Mouse (Mus musculus): ENCODE measurements around the gene Olfr394. TPM values are rescaled to one million over a fixed set of nuclear protein-coding genes. Genes with fewer than 3 reads are reported as not detected.
"Not testable (repeated sequence)": the region's sequence is repeated elsewhere in the genome, so short reads cannot be mapped to it uniquely, and the experiment has no call there.

Gene Olfr394
- total RNA-seq (2021) = not detected
- long read RNA-seq, experiment 1 = 0 reads
- long read RNA-seq, experiment 2 = 0 reads

DNA sequence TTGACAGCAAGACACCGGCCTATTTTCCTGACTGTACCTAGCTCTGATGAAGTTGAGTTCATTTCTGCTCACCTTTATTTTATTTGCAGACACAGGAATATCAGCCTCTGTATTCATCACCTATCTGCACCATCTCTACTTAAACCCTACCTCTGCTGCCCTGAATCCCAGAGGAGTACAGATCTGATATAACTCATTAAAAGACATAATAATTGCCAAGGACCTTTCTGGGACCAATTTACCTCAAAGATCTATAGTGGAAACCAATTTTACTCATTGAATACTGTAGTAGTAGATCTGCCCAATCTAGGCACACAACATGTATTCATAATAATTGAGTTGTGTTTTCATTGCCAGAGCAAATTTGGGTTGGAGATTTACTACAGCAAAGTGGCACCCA, at the start of gene Olfr394:
Gene Olfr394, minus strand, starts transcription at position 101 of the 400 bp plus-strand sequence.
- DNase-seq = no peak
- intact Hi-C loops (cut with DNase I) = no loop called here

DNA sequence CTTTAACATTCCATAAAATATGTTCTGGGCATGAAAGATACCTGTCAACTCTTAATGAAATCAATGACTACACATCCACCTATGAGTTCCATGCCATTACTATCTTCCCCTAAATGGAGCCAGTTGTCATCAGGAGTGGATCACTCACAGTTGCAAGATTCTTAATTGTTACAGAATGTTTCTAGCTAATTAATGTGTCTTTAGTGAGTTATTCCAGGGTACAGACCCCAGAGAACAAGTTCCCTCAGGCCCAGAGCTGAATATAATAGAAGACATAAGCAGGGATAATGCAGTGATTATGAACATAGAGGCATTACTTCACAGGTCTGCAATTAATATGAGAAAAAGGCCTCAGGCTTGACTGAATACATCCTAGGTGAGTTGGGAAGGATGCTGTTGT, 45.8 kb upstream of the Olfr394 start, which contains the start of gene Olfr23:
Gene Olfr23, plus strand, starts transcription at position 301 of the 400 bp plus-strand sequence.
- no peak for DNase-seq
- intact Hi-C loops (cut with DNase I) = no loop called here

DNA sequence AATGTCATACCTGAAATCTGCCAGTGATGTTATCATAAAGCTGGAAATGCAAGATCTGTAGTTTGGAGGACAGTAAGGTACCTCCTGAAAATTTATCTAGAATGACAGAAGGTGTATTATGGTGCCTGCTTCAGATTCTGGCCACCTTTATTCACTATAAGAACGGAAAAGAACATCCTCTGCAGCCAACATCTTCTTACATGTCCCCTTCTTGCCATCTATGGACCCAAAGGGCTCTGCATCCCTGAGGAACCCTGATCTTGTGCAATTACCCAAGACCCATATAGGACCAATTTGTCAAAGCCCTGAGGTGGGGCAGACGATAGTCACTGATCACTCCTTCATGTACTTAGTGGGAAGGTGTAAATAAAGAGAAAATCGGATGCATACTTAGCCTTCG, 18.6 kb upstream of the Olfr394 start, which contains the start of gene Olfr395:
Gene Olfr395, minus strand, starts transcription at position 101 of the 400 bp plus-strand sequence.
- intact Hi-C loops (cut with DNase I); DNase-seq: not testable (repeated sequence)

DNA sequence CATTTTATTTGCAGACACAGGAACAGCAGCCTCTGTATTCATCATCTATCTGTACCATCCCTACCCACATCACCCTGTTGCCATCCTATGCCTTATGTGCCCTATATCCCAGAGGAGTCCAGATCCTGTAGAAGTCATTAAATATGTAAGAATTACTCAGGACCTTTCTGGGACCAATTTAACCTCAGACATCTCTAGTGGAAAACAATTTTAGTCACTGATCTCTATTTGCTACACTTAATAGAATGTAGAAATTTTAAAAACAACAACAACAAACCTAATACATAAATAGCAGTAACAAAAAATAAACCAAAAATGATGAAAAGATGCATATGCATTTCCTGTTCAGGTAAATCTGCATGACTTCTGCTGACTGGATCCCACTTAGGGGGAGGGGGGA, 39.2 kb downstream of the Olfr394 start, which contains the start of gene Olfr393:
Gene Olfr393, minus strand, starts transcription at position 101 of the 400 bp plus-strand sequence.
- intact Hi-C loops (cut with DNase I) = no loop called here
- DNase-seq = no peak

Other genes starting within 250 kb of the Olfr394 start
- not detected for gene Zfp735, start 202.0 kb downstream of the Olfr394 start, total RNA-seq (2021)
- not detected for gene Olfr389, start 110.1 kb downstream of the Olfr394 start, total RNA-seq (2021)
- gene Olfr390, start 107.8 kb downstream of the Olfr394 start, total RNA-seq (2021) = not detected
- gene Olfr391-ps, start 87.7 kb downstream of the Olfr394 start, total RNA-seq (2021) = not detected
- not detected for gene Olfr392, start 73.7 kb downstream of the Olfr394 start, total RNA-seq (2021)
- gene Olfr393, start 39.3 kb downstream of the Olfr394 start, total RNA-seq (2021) = not detected
- gene Olfr395, start 18.5 kb upstream of the Olfr394 start, total RNA-seq (2021) = not detected
- gene Olfr23, start 45.9 kb upstream of the Olfr394 start, total RNA-seq (2021) = not detected
- gene Olfr397, start 70.0 kb upstream of the Olfr394 start, total RNA-seq (2021) = not detected
- not detected for gene Olfr398, start 99.6 kb upstream of the Olfr394 start, total RNA-seq (2021)
- gene Olfr139, start 165.8 kb upstream of the Olfr394 start, total RNA-seq (2021) = not detected
- not detected for gene Olfr399, start 165.8 kb upstream of the Olfr394 start, total RNA-seq (2021)
- gene Zfp616, start 179.2 kb upstream of the Olfr394 start, total RNA-seq (2021) = not detected
- gene Olfr401, start 222.9 kb upstream of the Olfr394 start, total RNA-seq (2021) = not detected